Mouse (Mus musculus) heart, postnatal 36 days (tissue): ENCODE measurements at regions not wholly inside any gene's neighbourhood (a gene's known extent, or its start where the extent isn't known, plus 50 kb on each side); places are given as distances from the start of the nearest gene placed in this dataset.

Experiments
- DNase-seq, 2 experiments: peaks; one replicate each; pipeline ENCODE4 v3.0.0; 2021 to 2022
- intact Hi-C: fragments of 180-260 bp; cut with DNase I; formaldehyde crosslinking; loops from one replicate; pipeline ENCODE4 v1.15.1; 2025

DNA sequence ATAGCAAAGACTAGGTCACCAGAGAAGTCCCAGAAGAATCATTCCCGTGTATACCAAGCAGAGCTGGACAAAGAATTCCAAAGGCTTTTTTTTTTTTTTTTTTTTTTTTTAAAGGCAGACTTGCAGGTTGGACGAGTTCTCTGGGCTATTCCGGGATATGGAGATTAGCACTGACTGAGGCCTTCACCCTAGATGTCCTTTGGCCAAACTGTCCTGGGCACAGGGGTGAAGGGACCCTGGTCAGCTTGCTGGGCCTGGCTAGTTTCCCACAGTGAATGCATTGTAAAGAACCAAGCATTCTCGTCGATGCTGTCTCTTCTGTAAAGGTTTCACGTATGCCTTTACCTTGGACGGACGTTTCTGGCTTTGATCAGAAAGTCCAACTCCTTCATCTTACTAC, 128.2 kb upstream of the Map3k1 start:
- no peak for DNase-seq
- intact Hi-C loops, result loop anchor here (2.0 to 5.0 kb wide), 2 partner anchors 130 to 252 kb away; partner anchors contain the start of gene Map3k1

DNA sequence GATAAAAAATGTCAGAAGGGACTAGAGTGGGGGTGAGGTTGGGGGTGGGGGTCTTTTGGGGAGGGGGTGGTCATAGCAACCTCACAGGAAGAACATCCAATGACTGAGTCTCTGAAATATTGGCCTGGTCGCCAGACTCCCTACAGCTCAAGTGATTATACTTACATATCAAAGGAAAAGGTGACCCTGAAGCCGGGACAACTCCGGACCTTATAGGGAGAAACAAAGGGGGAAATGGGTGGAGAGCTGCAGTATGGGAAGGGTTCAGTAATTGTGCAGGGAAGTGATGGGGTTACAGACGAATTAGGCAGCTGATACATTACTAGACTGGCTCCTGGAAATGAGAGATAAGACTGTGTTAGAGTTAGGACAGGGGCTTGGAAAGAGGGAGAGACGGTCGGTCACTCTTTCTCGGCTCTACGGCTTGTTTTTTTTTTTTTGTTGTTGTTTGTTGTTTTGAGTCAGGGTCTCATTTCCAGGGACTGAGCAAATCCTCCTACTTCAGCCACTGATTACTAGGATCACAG, 130.2 kb upstream of the Map3k1 start:
- no peak for DNase-seq
- intact Hi-C loops, result loop anchor here (5.0 kb wide), 1 partner anchor 132 kb away; the partner anchor contains the start of gene Map3k1

DNA sequence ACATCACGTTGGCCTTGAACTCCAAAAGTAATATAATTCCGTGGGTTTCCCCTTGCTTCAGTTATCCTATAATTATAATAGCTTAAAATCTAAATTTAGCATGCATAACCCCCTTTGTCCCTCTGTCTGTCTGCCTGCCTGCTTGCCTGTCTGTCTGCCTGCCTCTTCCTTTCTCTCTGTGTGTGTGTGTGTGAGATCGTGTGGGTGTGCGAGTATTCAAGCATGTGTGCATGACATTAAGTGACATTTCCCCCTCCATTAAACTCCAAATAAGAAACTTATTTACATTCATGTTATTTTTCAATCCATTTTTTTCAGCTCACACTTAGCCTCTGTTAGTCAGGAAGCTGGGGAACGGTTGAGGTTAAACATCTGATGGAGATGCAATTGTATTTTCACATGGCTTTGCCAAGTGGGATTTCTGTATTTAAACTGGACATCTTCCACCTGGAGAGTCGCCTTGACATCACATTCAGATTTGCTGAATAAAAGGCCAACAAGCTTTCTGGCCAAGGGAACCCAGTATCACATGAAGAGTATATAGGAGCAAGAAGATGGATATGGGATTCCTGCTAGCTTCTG, 130.8 kb upstream of the Map3k1 start:
- intact Hi-C loops, result loop anchor here (5.0 kb wide), 2 partner anchors 72 to 132 kb away; partner anchors contain the start of gene Map3k1
- DNase-seq, result no peak

DNA sequence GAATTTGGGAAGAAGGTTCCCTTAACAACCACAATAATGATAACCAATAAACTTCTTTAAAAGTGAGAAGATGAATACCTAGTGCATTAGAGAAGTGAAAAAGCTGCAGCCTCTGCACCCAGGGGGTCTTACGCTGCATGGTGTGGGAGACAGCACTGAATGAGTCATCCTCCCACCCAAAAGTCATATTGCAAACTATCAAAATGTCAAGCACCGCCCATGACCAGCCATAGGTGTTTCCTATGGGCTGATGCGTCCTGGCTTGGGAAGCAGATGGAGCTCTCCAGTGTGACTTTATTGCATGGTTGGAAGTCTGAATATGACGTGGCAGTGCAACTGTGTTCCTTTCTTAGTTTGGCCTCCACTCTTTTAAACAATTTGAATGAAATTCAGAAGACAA, 131.5 kb upstream of the Map3k1 start:
- no peak for DNase-seq
- intact Hi-C loops, result loop anchor here (5.0 kb wide), 1 partner anchor 73 kb away; no protein-coding TSS in a partner anchor

DNA sequence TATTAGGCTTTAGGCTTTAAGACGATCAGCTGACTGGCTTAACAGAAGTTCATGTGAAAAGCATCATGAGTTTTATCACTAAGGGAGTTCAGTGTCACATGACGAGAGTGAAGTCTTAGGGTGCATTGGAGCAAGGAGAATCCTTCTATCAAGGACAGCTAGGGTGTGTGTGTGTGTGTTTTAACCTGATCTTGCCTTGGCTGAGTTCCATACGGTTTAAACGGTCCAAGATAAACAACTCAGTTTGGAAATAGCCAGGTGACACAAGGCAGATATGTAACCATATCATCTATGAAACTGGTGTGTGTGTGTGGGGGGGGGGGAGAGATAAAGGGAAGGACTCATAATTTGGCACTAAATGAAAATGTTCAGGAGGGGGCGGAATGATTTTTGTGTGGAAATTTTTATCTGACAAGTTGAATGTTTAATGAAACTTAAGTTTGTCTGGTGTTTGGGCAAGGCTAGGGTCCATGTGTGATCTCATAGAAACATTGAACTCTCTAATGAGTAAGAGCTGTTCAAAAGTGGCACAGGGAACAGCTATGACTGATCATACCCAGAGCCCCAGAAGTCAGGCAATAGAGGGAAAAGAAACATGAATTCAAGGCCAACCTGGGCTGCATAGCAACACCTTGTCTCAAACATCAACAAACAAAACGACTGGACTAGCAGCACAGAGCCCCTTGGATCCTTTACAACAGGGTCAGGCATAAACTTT, 132.2 kb upstream of the Map3k1 start:
- intact Hi-C loops, result loop anchor here (5.0 kb wide), 1 partner anchor 74 kb away; no protein-coding TSS in a partner anchor
- no peak for DNase-seq

DNA sequence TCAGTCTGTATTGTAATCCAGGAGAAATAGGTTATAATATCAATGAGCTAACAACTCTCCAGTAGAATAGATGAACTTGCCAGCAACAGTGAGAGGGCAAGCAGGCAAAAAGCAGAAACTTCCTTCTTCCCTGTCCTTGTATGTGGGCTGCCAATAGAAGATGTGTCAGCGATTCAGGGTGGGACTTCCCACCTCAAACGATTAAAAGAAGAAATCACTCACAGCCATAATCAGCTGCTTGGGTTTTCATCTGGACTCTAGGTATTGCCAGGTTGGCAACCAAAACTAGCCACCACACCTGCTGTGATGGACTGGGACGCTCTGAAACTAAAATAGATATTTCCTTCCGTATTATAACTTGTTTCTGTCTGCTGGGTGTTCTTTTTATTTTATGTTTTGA, 133.2 kb upstream of the Map3k1 start:
- DNase-seq, result no peak
- intact Hi-C loops, result loop anchor here (5.0 kb wide), 1 partner anchor 75 kb away; no protein-coding TSS in a partner anchor

DNA sequence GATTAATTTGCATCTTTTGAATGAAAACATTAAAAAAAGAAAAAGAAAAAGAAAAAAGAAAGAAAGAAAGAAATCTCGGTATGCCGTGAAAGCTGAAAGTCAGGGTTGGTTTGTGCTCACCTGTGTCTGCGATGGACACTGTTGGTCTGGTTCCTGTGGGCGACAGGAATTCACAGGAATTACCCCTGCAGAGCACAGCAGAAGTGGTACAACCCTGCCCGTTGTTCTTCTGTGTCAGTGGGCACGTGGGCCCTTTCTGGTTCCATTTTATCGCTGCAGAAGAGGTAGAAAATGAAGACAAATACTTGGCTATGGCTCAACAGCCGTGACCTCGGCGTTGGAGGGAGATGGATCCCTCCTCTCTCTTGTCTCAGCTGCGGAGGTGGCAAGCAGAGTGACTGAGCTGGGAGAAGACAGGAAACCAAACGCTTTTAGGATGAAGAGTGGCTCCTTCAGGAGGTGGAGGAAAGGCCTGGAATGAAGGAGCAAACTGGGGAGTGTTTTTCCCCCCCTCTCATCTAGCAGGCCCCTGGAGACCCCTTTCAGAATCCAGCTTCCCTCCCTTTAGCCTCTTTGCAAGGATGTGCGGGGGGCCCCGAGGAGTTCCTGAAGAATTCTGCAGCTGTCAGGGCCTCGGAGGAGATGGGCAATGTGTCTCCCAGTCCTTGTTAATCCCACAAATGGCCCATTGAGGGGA, 134.7 kb upstream of the Map3k1 start:
- no peak for DNase-seq
- intact Hi-C loops, result loop anchor here (5.0 kb wide), 1 partner anchor 76 kb away; no protein-coding TSS in a partner anchor

DNA sequence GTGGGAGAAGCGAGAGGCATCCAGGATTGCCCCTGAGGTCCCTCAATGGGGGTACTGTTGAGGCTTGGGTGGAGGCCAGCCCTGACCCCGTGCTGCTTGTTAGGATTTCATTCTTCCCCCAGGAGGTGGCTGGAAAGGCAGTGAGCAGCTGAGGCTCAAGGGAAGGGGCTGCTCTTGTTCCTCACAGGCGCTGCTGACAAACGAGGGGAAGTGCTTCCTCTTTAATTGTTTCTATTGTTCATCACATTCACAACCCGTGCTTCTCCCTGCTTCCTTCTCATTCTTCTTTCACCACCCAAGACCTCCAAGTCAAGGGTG, 135.3 kb upstream of the Map3k1 start:
- DNase-seq, result no peak
- intact Hi-C loops, result loop anchor here (5.0 kb wide), 1 partner anchor 77 kb away; no protein-coding TSS in a partner anchor

DNA sequence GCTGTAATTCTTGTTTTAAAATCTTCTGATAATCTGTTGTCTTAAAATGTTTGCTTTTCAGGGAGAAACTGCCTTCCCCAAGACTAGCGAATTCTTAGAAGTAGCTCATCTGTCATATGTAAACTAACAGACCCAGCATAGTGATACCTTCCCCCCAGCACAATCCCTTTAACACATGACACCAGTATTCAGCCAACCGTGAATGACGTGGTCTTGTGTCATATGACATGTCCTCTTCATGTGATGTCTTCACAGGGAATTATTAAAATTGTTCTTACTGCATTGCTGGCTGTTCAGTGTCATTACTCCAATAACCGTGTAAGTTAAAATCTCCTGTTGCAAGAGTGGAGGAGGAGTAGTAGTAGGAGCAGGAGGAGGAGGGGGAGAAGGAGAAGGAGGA, 137.5 kb upstream of the Map3k1 start:
- intact Hi-C loops, result no loop called here
- DNase-seq, result no peak

DNA sequence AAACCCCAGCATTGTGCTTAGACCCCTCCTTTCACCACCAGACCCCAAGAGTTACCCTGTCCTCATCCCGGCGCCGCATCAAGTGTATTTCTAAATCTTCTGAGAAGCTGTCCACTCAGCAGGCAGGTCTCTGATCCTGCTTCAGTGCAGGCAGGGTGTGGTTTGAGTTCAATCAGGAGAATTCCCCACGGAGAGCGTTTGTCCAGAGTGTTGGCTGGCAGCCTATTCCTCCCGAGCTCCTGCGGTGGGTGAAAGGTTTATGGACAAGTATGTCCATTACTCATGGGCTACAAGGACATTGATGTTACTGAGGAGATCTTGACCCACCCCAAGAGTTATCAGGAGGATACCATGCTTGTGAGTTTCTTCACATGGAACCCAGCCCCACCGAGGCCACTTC, 138.0 kb upstream of the Map3k1 start:
- peak in 1 of 2 experiments; percentile 44 for DNase-seq
- intact Hi-C loops, result no loop called here

DNA sequence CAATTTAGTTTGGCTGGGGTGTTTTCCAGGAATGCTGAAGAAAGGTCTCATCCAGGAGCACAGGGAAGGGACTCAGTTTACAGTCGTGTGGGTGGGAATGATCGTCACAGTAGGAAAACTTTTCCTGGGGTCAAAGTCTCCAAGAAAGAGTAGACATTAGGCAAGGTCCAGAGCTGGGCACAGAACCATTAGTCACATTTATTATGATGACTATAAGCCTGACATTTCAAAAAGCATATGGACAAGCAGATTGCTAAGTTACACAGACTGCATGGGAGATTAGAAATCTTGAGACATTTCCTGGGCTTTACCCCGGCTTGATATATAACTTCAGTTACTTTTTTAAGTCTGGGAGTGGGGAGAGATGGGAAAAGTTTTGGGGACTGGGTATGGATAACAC, 139.6 kb upstream of the Map3k1 start:
- intact Hi-C loops, result no loop called here
- DNase-seq, result no peak

DNA sequence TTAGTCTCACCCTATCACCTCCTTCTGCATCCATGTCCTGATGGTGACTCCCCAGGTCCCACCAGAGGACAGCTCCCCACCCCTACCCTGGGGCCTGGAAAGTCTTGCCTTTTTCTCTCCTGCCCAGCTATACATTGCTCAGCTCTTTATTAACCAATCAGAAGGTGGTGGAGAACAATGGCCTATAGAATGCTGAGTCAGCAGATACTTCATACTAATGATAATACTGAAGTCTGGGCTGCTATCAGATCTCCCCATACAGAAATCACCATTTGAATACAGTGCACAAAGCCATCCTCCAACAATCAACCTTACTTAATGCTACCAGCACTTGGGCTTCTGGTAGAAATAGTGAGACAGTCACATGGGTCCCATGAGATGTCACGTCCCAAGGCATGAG, 141.2 kb upstream of the Map3k1 start:
- no peak for DNase-seq
- intact Hi-C loops, result loop anchor here (5.0 kb wide), 2 partner anchors 143 to 158 kb away; partner anchors contain the start of gene Map3k1

DNA sequence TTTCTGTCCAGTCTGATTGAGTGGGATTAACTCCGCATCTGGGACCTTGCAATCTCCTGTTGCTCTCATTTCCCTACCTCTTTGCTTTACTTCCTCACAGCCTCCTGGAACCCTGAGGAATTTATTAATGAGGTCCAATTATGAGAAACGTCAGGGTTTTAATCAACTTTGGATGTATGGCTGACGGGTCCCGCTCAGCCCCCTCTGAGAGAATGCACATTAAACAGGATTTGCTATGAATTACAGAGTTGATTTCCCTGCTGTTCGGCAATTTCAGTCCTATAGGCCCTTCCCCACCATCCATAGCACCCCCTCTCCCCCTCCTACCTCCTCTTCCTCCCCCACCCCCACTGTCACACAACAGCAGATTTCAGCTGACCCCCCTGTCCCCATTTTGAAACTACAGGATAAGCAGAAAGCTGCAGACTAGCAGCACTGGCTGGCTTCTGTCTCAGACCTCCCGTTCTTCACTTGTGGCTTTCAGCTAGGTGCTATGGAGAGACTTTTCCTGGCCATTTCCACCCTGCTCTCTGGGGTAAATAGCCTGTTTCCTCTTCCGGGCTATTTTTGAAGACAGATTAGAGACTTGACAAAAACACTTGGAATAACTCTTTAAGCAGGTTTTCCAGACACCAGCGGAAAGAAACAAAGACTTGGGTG, 145.2 kb upstream of the Map3k1 start:
- intact Hi-C loops, result loop anchor here (2.0 to 5.0 kb wide), 4 partner anchors 131 to 243 kb away; partner anchors contain the start of gene Map3k1
- no peak for DNase-seq

DNA sequence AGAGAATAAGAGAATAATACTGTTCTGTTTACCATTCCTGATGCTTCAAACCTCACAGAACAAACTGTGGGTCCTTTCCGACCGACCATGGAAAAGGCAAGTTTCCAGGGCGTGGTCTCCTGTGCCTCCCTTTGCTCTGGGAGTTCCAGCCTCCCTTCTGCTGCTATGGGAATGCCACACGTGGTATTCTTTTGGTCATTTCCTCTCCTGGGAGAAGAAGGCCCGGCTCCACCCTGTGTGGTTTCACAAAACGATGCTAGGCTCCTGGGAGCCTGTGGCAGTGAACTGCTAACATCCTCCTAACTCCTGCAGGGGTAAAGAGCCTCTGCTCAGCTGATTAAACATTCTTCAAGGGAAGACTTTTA, 145.7 kb upstream of the Map3k1 start:
- intact Hi-C loops, result loop anchor here (2.0 to 5.0 kb wide), 4 partner anchors 130 to 242 kb away; partner anchors contain the start of gene Map3k1
- peak; percentile 54 to 64 for DNase-seq

DNA sequence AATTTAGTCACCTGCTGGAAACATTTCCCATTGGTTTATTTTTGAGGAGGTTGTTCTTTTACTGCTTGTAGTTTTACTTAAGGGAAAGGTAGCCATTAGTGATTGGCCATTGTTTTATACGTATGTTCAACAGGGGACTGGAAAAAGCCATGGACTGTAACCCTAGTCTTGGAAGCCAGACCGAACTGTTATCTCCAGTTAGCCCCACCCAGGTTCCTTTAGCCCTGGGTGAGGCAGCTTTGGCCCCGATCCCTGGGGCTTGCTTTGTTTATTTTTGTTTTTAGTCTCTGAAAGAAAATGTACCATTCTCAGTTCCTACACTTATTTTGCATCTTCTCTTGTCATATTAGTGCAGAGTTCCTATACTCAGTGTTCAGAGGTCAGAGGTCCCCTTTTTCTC, 148.3 kb upstream of the Map3k1 start:
- intact Hi-C loops, result loop anchor here (5.0 kb wide), 2 partner anchors 40 to 300 kb away; no protein-coding TSS in a partner anchor
- DNase-seq, result no peak

DNA sequence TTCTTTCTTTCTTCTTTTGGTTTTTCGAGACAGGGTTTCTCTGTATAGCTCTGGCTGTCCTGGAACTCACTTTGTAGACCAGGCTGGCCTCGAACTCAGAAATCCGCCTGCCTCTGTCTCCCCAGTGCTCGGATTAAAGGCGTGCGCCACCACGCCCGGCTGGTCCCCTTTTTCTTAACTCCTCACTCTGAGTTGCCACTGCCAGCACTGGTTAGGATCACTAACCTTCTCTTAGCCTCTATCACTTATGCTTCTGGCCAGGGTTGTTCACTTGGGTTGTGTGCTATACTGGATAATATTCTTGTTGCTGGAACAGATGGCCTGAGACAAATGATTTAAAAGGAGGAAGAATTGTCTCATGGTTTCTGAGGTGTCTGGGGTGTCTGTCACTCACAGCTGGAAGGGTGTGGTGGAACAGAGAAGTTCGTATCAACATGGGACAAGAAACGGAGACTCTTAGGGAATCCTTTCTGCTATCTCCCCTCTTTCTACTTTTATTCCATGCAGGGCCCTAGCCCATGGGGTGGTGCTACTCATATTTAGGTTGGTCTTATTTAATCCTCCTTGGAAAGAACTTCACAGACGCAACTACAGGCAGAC, 149.0 kb upstream of the Map3k1 start:
- intact Hi-C loops, result loop anchor here (5.0 kb wide), 2 partner anchors 40 to 300 kb away; no protein-coding TSS in a partner anchor
- DNase-seq, result no peak

DNA sequence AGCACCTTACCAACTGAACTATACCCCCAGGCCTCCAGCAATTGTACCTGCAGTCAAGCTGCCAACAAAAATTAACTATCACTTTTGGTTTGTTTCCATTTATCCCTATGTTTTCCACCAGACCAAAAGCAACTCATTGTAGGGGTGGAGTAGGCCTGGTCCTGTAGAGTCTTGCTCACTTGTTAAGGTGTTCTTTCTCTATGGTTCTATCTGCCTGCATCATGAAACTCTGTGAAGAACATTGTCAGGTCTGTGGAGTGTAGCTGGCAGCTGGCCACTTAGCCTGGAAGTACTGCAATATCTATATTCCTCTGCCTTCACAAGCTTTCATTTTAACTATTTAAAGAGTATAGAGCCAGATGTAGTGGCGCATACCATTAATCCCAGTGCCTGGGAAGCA, 149.6 kb upstream of the Map3k1 start:
- DNase-seq, result no peak
- intact Hi-C loops, result loop anchor here (5.0 kb wide), 2 partner anchors 39 to 299 kb away; no protein-coding TSS in a partner anchor

DNA sequence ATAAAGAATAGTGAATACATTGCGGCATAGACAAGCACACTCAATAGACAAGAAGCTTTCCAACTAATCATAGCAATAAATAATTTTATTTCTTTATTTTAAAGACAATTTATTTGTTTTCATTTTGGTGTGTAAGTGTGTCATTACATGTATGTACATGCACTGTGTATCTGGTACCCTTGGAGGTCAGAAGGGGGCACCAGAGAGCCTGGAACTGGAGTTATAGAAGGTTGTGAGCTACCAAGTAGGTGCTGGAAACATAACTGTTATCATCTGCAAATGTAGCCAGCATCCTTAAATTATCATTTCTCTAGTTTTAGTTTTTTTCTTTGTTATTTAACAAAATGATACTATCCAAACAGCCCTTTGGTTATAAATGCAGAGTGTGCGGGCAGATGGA, 151.2 kb upstream of the Map3k1 start:
- intact Hi-C loops, result no loop called here

DNA sequence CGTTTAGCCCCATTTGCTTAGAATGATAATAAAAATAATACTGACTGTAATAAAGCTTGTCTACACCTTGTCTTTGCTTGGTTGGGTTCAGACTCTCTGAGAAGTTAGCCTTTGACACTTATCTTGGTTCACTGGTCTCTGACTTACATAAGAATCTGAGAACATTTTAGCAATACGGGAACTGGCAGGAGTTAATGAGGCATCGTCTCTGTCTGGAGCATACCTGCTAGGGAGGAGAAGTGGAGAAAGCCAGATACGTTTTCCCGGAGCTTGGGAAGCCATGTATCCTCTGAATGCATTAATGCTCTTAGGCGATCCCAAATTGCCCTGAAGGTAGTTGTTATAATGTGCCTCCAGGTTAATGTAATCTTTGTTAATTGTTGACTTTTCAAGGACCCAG, 152.6 kb upstream of the Map3k1 start:
- DNase-seq, result no peak

More for the DNA sequence above, 151.2 kb upstream of the Map3k1 start:
- no peak for DNase-seq

DNA sequence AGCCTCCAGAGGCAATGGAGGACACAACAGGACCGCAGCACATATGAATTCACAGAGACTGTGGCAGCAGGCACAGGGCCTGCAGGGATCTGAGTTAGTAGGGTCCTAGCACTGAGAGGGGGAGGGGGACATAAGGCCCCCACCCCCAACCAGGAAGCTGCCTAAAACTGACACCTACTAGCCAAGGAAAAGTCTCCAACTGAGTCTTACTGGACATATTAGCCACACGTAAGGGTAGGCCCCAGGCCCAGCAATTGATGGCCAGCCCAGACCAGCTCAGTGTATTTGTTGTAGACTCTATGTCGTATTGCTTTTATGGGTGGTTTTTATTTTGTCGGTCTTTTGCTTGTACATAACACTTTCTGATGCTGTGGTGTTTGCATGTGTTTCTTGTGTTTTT, 153.4 kb upstream of the Map3k1 start:
- no peak for DNase-seq
- intact Hi-C loops, result no loop called here

More for the DNA sequence above, 152.6 kb upstream of the Map3k1 start:
- intact Hi-C loops, result no loop called here
